Mouse (Mus musculus): ENCODE data around the gene Shc1. TPM values are rescaled to one million over a fixed set of nuclear protein-coding genes. Genes with fewer than 3 reads are reported as not detected.

The Shc1 gene
- total RNA-seq, 2 experiments from 2014 or later = 20.2 TPM

Other genes with a start within 250 kb of the Shc1 start
- 10 to 100 TPM; 33.8 to 36.0 TPM for gene Scamp3, start 241.0 kb upstream of the Shc1 start, total RNA-seq (2021)
- gene Fam189b, start 235.3 kb upstream of the Shc1 start, total RNA-seq (2021) = 10 to 100 TPM; 16.1 to 17.5 TPM
- gene Gba, start 215.5 kb upstream of the Shc1 start, total RNA-seq (2021) = 10 to 100 TPM; 18.2 to 18.6 TPM
- gene Thbs3, start 203.3 kb upstream of the Shc1 start, total RNA-seq (2021) = 1 to 10 TPM; 6.9 to 8.0 TPM
- 10 to 100 TPM; 40.2 to 41.0 TPM for gene Mtx1, start 191.4 kb upstream of the Shc1 start, total RNA-seq (2021)
- under 1 TPM; 0.20 TPM for gene Muc1, start 189.4 kb upstream of the Shc1 start, total RNA-seq (2021)
- 10 to 100 TPM; 58.3 to 63.3 TPM for gene Krtcap2, start 172.5 kb upstream of the Shc1 start, total RNA-seq (2021)
- gene Trim46, start 172.1 kb upstream of the Shc1 start, total RNA-seq (2021) = under 1 TPM; 0.15 to 0.17 TPM
- 10 to 100 TPM; 16.6 to 23.2 TPM for gene Dpm3, start 159.1 kb upstream of the Shc1 start, total RNA-seq (2021)
- gene Slc50a1, start 147.9 kb upstream of the Shc1 start, total RNA-seq (2021) = 1 to 10 TPM; 8.3 to 9.1 TPM
- 10 to 100 TPM; 10.1 to 11.5 TPM for gene Efna1, start 137.3 kb upstream of the Shc1 start, total RNA-seq (2021)
- not detected for gene Efna3, start 95.5 kb upstream of the Shc1 start, total RNA-seq (2021)
- gene Efna4, start 80.4 kb upstream of the Shc1 start, total RNA-seq (2021) = under 1 TPM in 1 of 2 experiments, not detected in 1; 0.15 TPM
- gene Adam15, start 68.4 kb upstream of the Shc1 start, total RNA-seq (2021) = 10 to 100 TPM; 15.8 to 23.2 TPM
- not detected for gene Dcst2, start 56.5 kb upstream of the Shc1 start, total RNA-seq (2021)
- not detected for gene Dcst1, start 53.2 kb upstream of the Shc1 start, total RNA-seq (2021)
- 10 to 100 TPM; 23.4 to 24.5 TPM for gene Zbtb7b, start 23.7 kb upstream of the Shc1 start, total RNA-seq (2021)
- gene Lenep, start 15.7 kb upstream of the Shc1 start, total RNA-seq (2021) = under 1 TPM in 1 of 2 experiments, not detected in 1; 0.25 TPM
- gene Flad1, start 6.6 kb upstream of the Shc1 start, total RNA-seq (2021) = 10 to 100 TPM; 36.7 to 43.6 TPM
- gene Cks1b, start 60 bp upstream of the Shc1 start, total RNA-seq (2021) = 1 to 10 TPM; 3.4 to 4.8 TPM
- gene Pygo2, start 11.8 kb downstream of the Shc1 start, total RNA-seq (2021) = 10 to 100 TPM in 1 of 2 experiments, 1 to 10 TPM in 1; 8.4 to 11.2 TPM
- gene Pbxip1, start 18.3 kb downstream of the Shc1 start, total RNA-seq (2021) = 100 to 1,000 TPM; 190 to 193 TPM
- gene Pmvk, start 36.1 kb downstream of the Shc1 start, total RNA-seq (2021) = 1 to 10 TPM; 6.3 to 6.6 TPM
- gene Kcnn3, start 101.7 kb downstream of the Shc1 start, total RNA-seq (2021) = 1 to 10 TPM; 1.6 to 2.0 TPM

All from gastrocnemius, postnatal 36 days (tissue).